In the genomic region with DNA sequence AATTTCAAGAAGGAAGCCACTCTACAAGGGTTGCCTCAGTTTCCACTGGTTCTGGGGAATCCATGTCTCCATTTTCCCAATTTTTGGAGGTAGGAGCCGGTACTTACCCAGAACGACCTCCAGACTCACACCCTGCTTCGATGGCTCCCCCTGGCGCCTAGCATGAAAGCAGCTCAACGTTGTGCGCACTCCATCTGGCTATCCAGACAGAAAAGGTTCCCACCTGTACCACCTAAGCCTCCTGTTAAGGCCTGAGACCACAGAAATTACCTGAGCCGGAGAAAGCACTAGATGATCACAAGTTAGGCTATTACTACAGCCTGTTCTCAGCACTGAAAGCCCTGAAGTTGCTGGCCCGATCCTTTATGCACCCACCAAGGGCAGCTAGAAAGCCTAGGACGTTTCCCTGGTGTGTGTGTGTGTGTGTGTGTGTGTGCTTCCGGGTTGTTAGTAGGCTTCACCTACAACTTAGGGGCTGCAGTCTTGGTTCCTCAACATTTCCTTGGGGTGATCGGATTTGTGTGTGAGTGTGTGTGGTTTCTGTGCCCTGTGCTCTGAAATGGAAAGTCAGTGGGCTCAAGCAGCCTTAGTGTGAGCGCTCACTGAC, we compare ENCODE assay signal across 8 mouse cellular contexts. TPM values are rescaled to one million over a fixed set of nuclear protein-coding genes. Genes with fewer than 3 reads are reported as not detected.
A peak's percentile ranks its signal among the peaks of the same experiment; 100 is the strongest.
DNase-seq lines count a peak whose midpoint lies in the region; TF ChIP-seq lines count a peak whose summit lies in the region.
"Had no signal": no experiment of that assay in that cellular context is flagged by ENCODE, and none has a peak within 500 bp of the region (broad histone marks: within the 10 kb centered on the region; RNA-seq: fewer than 3 reads in every experiment).

No protein-coding gene starts in this region.

- TF ChIP-seq CTCF in bone marrow, adult 2 months (IDR thresholded peaks at IDR 0.05; ENCODE audit: control insufficient read depth, insufficient read depth, low read length), result 0 out of 2 replicates have a peak, but pooled peaks have one; percentile 23

- TF ChIP-seq POLR2A in bone marrow, adult 2 months (IDR thresholded peaks at IDR 0.05; ENCODE audit: borderline replicate concordance, control insufficient read depth, low read depth, low read length), result no peak

- no peaks in the 10 kb centered on the region for H3K4me1 ChIP-seq in bone marrow, adult 2 months (ENCODE audit: control insufficient read depth, insufficient read depth, low read length)
- H3K4me1 ChIP-seq in forebrain, embryonic 10.5 days, result peaks cover 94% of the 10 kb centered on the region
- peaks cover 96% of the 10 kb centered on the region for H3K4me1 ChIP-seq in midbrain, embryonic 10.5 days

- H3K27me3 ChIP-seq in forebrain, embryonic 10.5 days (ENCODE audit: poor library complexity, severe bottlenecking), result peaks cover 100% of the 10 kb centered on the region
- H3K27me3 ChIP-seq in midbrain, embryonic 10.5 days (ENCODE audit: low read depth, poor library complexity, severe bottlenecking), result peaks cover 100% of the 10 kb centered on the region

- H3K27ac ChIP-seq in bone marrow, adult 2 months (ENCODE audit: control insufficient read depth, insufficient read depth, low read depth, low read length, poor library complexity), result no peak overlapping the region
- H3K27ac ChIP-seq in forebrain, embryonic 10.5 days, result peak overlapping the region; percentile 89
- H3K27ac ChIP-seq in midbrain, embryonic 10.5 days (replicated peaks), result peak overlapping the region; percentile 93
- H3K27ac ChIP-seq: neural tube, embryonic 13.5 days had no signal

- peaks cover 47% of the 10 kb centered on the region for H3K36me3 ChIP-seq in forebrain, embryonic 10.5 days (replicated peaks)
- H3K36me3 ChIP-seq in midbrain, embryonic 10.5 days, result peaks cover 41% of the 10 kb centered on the region

- no peak overlapping the region for H3K4me3 ChIP-seq in bone marrow, adult 2 months (replicated peaks; ENCODE audit: control insufficient read depth, low read depth, low read length)
- peak overlapping the region; percentile 12; the same call in 1 of the 2 replicates for H3K4me3 ChIP-seq in forebrain, embryonic 10.5 days
- peak overlapping the region; percentile 37 for H3K4me3 ChIP-seq in midbrain, embryonic 10.5 days
- H3K4me3 ChIP-seq: neural tube, embryonic 13.5 days had no signal

- H3K9me3 ChIP-seq in forebrain, embryonic 10.5 days, result no peaks in the 10 kb centered on the region
- H3K9me3 ChIP-seq in midbrain, embryonic 10.5 days (replicated peaks), result no peaks in the 10 kb centered on the region
- H3K9me3 ChIP-seq: neural tube, embryonic 13.5 days had no signal

- peak; percentile 60 to 62 for DNase-seq in layer of hippocampus, postnatal 10 days (ENCODE audit: low spot score in 2 of 2)
- no peak for DNase-seq in layer of hippocampus, postnatal 36 days
- DNase-seq in forebrain, embryonic 10.5 days (ENCODE audit: extremely low spot score, low spot score), result peak; percentile 55
- peak; percentile 60 for DNase-seq in midbrain, embryonic 10.5 days (ENCODE audit: low spot score)
- no peak for DNase-seq in thymus, postnatal 14 days
- no peak for DNase-seq in kidney, adult 9 months

- 9% methylated on average over 12 of the region's 12 CpGs for whole genome bisulfite sequencing in bone marrow, adult 2 months
- WGBS in forebrain, embryonic 10.5 days, result 12% methylated on average over 12 of the region's 12 CpGs
- 18% methylated on average over 12 of the region's 12 CpGs for WGBS in midbrain, embryonic 10.5 days

RNA-seq across cellular contexts. Expression of a gene that starts 13.1 kb away (rescaled TPM):
- total RNA-seq in layer of hippocampus, postnatal 10 days (2021), result 100 to 1,000 TPM; 108 to 121 TPM
- 100 to 1,000 TPM in 1 of 2 experiments, 10 to 100 TPM in 1; 87.3 to 108 TPM for total RNA-seq in layer of hippocampus, postnatal 36 days (2021)
- 0.97 TPM in 1 of 2 replicates, not detected in the other for polyA plus RNA-seq in bone marrow, adult 2 months (2011; ENCODE audit: insufficient read depth, insufficient read length, low replicate concordance, missing spikeins)
- 64.9 and 66.1 TPM in 2 replicates for polyA plus RNA-seq in forebrain, embryonic 10.5 days (2016; fragmentation: Nextera tagmentation; extraction: Ambion mirVana)
- 53.1 and 57.4 TPM in 2 replicates for polyA plus RNA-seq in midbrain, embryonic 10.5 days (2016; fragmentation: Nextera tagmentation; extraction: Ambion mirVana)

Comparison
In these comparisons a context has a peak if more than half of its experiments do, and no peak if none do; other contexts are left out.
1. DNase-seq: peak in layer of hippocampus, postnatal 10 days (2 of 2), forebrain, embryonic 10.5 days (single experiment) and midbrain, embryonic 10.5 days (single experiment); none in layer of hippocampus, postnatal 36 days (0 of 2), thymus, postnatal 14 days (single experiment) and kidney, adult 9 months (single experiment).
2. RNA of a gene that starts 13.1 kb away (polyA plus RNA-seq): 64.9 to 66.1 TPM in forebrain, embryonic 10.5 days and 53.1 to 57.4 TPM in midbrain, embryonic 10.5 days; 0.97 TPM in bone marrow, adult 2 months; every median in the first group is over 10 times any median in the second.